Mouse (Mus musculus): Measurements from ENCODE around the gene Eya3. TPM values are rescaled to one million over a fixed set of nuclear protein-coding genes. Genes with fewer than 3 reads are reported as not detected.

Eya3 gene
- total and polyA plus RNA-seq, 2 experiments from 2014 or later: 8.3 to 18.7 TPM

DNA sequence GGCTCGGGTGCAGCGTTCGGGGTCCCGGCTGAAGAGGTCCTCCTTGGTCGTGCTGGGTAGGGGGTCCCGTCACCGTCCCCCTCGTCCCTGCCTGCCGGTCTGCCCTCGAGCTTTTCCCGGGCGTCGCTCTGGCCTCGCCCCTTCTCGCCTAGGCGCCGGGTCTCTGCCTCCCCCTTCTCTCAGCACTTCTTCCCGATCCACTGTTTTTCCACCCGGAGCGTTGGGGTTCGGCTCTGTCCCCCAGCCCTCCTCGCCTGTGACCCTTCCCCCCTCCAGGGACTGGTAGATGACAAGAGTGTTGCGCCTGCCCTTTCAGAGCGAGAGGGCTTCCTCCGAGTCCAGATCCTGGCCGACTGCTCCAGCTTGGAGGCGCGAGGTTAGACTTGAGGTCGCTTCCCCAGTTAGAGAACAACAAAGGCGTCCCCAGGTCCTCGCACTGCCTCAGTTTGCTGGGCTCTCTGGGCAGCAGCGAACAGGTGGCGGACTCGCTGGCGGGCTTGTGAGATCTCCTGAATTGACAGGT is 465 bp downstream of the Eya3 start:
- peak overlapping the region; percentile 74 for H3K9ac ChIP-seq (replicated peaks; ENCODE audit: low read length)
- H3K4me1 ChIP-seq (ENCODE audit: insufficient read depth, low read length): 0 out of 2 replicates have a peak, but pooled peaks cover 4% of the 10 kb centered on the region
- under 1% methylated on average over 35 of the region's 35 CpGs for WGBS
- no peak; the same call in 1 of the 2 replicates for ATAC-seq
- peak overlapping the region; percentile 67 for H3K4me3 ChIP-seq (ENCODE audit: low read length)
- H3K27me3 ChIP-seq (ENCODE audit: insufficient read depth, low read length): no peaks in the 10 kb centered on the region
- H3K27ac ChIP-seq: peak overlapping the region; percentile 86
- no peaks in the 10 kb centered on the region; the same call in 1 of the 2 replicates for H3K36me3 ChIP-seq (ENCODE audit: insufficient read depth, low read length)
- DNase-seq (ENCODE audit: low spot score): no peak
- TF ChIP-seq CTCF (IDR thresholded peaks at IDR 0.05; ENCODE audit: low read depth): no peak
- H3K9me3 ChIP-seq (ENCODE audit: low read length): no peaks in the 10 kb centered on the region
- peak overlapping the region; percentile 94 for H3K4me2 ChIP-seq (ENCODE audit: low read depth, low read length)

DNA sequence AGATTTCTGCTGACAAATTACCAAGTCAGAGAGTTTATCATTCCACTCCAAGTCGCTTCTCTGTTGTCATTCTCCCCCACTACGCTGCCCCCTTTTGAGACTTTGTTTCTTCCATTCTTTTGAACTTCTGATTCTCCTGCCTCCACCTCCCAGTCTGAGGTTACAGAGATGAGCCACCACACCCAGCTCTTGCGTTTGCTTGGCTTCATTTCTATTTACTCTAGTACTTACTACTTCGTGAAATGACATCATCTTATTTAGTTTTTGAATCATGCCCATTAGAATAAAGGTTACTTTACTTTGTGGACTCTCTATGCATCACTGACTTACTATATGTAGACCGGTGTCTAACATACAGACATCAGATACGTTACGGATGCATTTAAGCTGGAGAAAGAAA is 8.7 kb downstream of the Eya3 start:
- Histone ChIP-seq H3K4me2 (ENCODE audit: low read depth, low read length) (no peak overlapping the region), H3K27me3 (ENCODE audit: insufficient read depth, low read length) (no peaks in the 10 kb centered on the region), H3K4me3 (ENCODE audit: low read length) (no peak overlapping the region), H3K9ac (replicated peaks; ENCODE audit: low read length) (no peak overlapping the region), H3K9me3 (ENCODE audit: low read length) (no peaks in the 10 kb centered on the region), H3K27ac (no peak overlapping the region), H3K36me3 (ENCODE audit: insufficient read depth, low read length) (no peaks in the 10 kb centered on the region; the same call in 1 of the 2 replicates), H3K4me1 (ENCODE audit: insufficient read depth, low read length) (0 out of 2 replicates have a peak, but pooled peaks cover 4% of the 10 kb centered on the region)
- no peak for ATAC-seq
- no peak for TF ChIP-seq CTCF (IDR thresholded peaks at IDR 0.05; ENCODE audit: low read depth)
- no peak for DNase-seq (ENCODE audit: low spot score)
- 82% methylated on average over 7 of the region's 7 CpGs for WGBS

DNA sequence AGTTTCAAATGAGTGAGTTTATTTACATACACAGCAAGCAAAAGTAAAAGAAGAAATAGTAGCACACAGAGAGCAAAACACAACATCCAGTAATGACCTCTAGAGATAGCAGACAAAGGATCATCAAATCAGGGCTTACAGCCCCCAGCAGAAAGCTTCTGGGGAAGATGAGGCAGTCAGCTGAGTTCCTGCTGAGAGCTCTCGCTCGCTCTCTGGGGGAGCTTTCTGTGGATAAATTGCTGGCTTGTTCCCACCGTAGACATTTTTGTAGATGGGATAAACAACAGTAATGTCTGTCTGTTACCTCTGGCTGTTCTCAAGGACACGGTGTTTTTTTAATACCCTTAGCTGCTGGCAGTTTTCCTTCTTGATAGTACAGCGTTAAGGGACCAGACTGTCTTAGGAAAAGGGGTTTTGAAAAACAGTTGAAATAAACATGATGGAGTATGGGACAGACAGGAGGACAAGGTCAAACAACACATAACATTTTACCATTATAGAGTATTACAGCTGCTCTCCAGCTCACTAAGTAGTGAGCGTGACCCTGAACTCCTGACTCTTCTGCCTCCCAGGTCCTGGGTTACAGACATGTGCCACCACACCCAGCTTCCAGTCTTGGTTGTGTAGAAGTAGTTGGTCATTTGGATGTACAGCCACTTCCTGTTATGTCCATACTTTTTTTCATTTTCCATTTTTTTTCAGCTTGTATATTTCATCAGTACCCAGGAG is 10.6 kb downstream of the Eya3 start:
- TF ChIP-seq CTCF (IDR thresholded peaks at IDR 0.05; ENCODE audit: low read depth): no peak
- Histone ChIP-seq H3K27ac (no peak overlapping the region; the same call in none of the 2 replicates), H3K4me2 (ENCODE audit: low read depth, low read length) (no peak overlapping the region), H3K9me3 (ENCODE audit: low read length) (no peaks in the 10 kb centered on the region), H3K36me3 (ENCODE audit: insufficient read depth, low read length) (no peaks in the 10 kb centered on the region), H3K4me3 (ENCODE audit: low read length) (no peak overlapping the region), H3K27me3 (ENCODE audit: insufficient read depth, low read length) (no peaks in the 10 kb centered on the region), H3K9ac (replicated peaks; ENCODE audit: low read length) (no peak overlapping the region), H3K4me1 (ENCODE audit: insufficient read depth, low read length) (0 out of 2 replicates have a peak, but pooled peaks cover 4% of the 10 kb centered on the region)
- DNase-seq (ENCODE audit: low spot score): peak; percentile 10
- ATAC-seq: no peak
- 47% methylated on average over 6 of the region's 6 CpGs for WGBS

DNA sequence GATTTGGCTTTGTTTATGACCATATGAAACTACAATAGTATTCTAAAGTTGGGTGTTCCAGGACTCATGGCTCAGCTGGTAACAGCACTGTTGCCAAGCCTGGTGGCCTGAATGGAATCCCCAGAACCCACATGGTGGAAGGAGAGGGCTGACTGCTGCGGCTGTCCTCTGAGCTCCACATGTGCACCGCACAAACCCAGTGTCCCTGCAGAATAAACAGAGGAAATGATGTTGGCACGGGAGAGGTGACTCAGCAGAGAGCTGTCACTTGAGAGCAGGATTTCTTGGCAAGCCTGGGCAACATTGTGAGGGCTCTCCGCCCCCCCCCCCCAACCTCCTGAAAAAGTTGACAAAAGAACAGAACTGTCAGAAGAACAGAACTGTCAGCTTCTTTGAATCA is 14.1 kb downstream of the Eya3 start:
- no peak overlapping the region for H3K4me2 ChIP-seq (ENCODE audit: low read depth, low read length)
- ATAC-seq (0 out of 2 replicates have a peak, but pooled peaks have one; percentile 62), DNase-seq (ENCODE audit: low spot score) (peak; percentile 56)
- WGBS: 16% methylated on average over 4 of the region's 4 CpGs
- H3K4me1 ChIP-seq (ENCODE audit: insufficient read depth, low read length): 0 out of 2 replicates have a peak, but pooled peaks cover 4% of the 10 kb centered on the region
- TF ChIP-seq CTCF (IDR thresholded peaks at IDR 0.05; ENCODE audit: low read depth): no peak
- no peaks in the 10 kb centered on the region for H3K36me3 ChIP-seq (ENCODE audit: insufficient read depth, low read length)
- no peaks in the 10 kb centered on the region for H3K27me3 ChIP-seq (ENCODE audit: insufficient read depth, low read length)
- no peak overlapping the region for H3K27ac ChIP-seq
- no peak overlapping the region for H3K9ac ChIP-seq (replicated peaks; ENCODE audit: low read length)
- H3K4me3 ChIP-seq (ENCODE audit: low read length): no peak overlapping the region
- no peaks in the 10 kb centered on the region for H3K9me3 ChIP-seq (ENCODE audit: low read length)

DNA sequence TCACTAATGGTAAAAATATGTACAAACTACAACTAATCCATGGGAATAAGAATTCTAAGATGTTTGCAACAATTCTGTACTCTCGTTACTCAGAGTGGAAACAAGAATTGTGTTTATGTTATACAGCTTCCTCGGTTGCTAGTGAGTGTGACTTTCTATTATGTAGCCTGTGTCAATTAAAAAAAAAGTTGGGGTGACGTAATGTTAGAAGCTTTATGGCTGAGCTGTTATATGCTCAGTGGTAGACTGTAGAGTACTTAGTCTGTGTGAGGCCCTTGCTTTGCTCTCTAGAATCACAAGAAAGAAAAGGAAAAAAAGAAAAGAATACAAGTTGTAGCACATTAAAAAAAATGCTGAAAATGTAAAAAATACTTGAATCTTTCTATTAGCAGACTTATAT is 15.0 kb downstream of the Eya3 start:
- Histone ChIP-seq H3K4me3 (ENCODE audit: low read length) (no peak overlapping the region), H3K36me3 (ENCODE audit: insufficient read depth, low read length) (0 out of 2 replicates have a peak, but pooled peaks cover 5% of the 10 kb centered on the region), H3K4me1 (ENCODE audit: insufficient read depth, low read length) (0 out of 2 replicates have a peak, but pooled peaks cover 4% of the 10 kb centered on the region), H3K9ac (replicated peaks; ENCODE audit: low read length) (no peak overlapping the region), H3K9me3 (ENCODE audit: low read length) (no peaks in the 10 kb centered on the region), H3K27ac (no peak overlapping the region), H3K4me2 (ENCODE audit: low read depth, low read length) (no peak overlapping the region), H3K27me3 (ENCODE audit: insufficient read depth, low read length) (no peaks in the 10 kb centered on the region)
- WGBS: 56% methylated on average over 3 of the region's 3 CpGs
- no peak for DNase-seq (ENCODE audit: low spot score)
- TF ChIP-seq CTCF (IDR thresholded peaks at IDR 0.05; ENCODE audit: low read depth): no peak
- no peak for ATAC-seq

DNA sequence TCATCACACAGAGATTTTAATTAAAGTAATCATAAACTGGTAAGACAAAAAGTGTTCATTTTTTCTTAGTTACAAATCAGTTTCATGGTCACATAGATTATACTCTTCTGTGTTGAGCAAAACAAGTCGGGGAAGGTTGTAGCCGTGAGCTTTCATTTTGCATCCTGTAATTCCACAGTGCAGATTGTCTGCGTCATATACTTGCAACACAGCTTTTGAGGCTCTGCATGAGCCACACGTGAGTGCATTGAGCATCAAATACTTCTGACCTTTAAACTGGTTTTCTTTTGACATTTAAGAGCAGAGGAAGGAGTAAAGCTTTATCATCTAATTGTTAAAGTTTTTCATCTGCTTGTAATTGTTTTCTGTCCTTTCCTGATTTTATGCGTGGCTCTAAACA is 16.5 kb downstream of the Eya3 start:
- Histone ChIP-seq H3K36me3 (ENCODE audit: insufficient read depth, low read length) (0 out of 2 replicates have a peak, but pooled peaks cover 5% of the 10 kb centered on the region), H3K27me3 (ENCODE audit: insufficient read depth, low read length) (no peaks in the 10 kb centered on the region), H3K9ac (replicated peaks; ENCODE audit: low read length) (no peak overlapping the region), H3K4me3 (ENCODE audit: low read length) (no peak overlapping the region), H3K4me1 (ENCODE audit: insufficient read depth, low read length) (no peaks in the 10 kb centered on the region), H3K27ac (no peak overlapping the region), H3K9me3 (ENCODE audit: low read length) (no peaks in the 10 kb centered on the region), H3K4me2 (ENCODE audit: low read depth, low read length) (no peak overlapping the region)
- no peak for TF ChIP-seq CTCF (IDR thresholded peaks at IDR 0.05; ENCODE audit: low read depth)
- DNase-seq (ENCODE audit: low spot score): no peak
- 83% methylated on average over 5 of the region's 5 CpGs for WGBS
- ATAC-seq: no peak

DNA sequence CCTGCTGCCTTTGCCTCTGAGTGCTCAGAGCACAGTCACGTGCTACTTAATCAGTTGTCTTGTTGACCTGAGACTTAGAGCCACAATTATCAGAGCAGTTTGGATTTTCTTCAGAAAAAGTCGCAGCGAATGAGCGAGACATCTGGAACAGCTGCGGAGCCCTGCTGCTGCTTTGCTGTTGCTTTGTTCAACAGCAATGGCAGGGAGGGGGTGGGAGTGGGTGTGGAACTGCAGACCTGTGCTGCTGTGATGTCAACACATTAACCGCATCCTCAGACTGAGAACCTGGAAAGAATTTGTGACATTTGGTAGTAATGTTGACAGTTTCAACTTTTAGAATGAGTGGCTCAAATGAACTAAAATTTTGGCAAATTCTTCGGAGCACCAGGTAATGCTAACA is 20.3 kb downstream of the Eya3 start:
- DNase-seq (ENCODE audit: low spot score): no peak
- Histone ChIP-seq H3K4me3 (ENCODE audit: low read length) (no peak overlapping the region), H3K9me3 (ENCODE audit: low read length) (no peaks in the 10 kb centered on the region), H3K4me2 (ENCODE audit: low read depth, low read length) (no peak overlapping the region), H3K4me1 (ENCODE audit: insufficient read depth, low read length) (no peaks in the 10 kb centered on the region), H3K27me3 (ENCODE audit: insufficient read depth, low read length) (no peaks in the 10 kb centered on the region), H3K9ac (replicated peaks; ENCODE audit: low read length) (no peak overlapping the region), H3K27ac (no peak overlapping the region), H3K36me3 (ENCODE audit: insufficient read depth, low read length) (peaks cover 9% of the 10 kb centered on the region; the same call in 1 of the 2 replicates)
- ATAC-seq: no peak
- 78% methylated on average over 7 of the region's 7 CpGs for WGBS
- TF ChIP-seq CTCF (IDR thresholded peaks at IDR 0.05; ENCODE audit: low read depth): no peak

Measured in hindbrain, postnatal 0 days (tissue).